Mouse (Mus musculus): ENCODE measurements around the gene Ankrd28.

DNA sequence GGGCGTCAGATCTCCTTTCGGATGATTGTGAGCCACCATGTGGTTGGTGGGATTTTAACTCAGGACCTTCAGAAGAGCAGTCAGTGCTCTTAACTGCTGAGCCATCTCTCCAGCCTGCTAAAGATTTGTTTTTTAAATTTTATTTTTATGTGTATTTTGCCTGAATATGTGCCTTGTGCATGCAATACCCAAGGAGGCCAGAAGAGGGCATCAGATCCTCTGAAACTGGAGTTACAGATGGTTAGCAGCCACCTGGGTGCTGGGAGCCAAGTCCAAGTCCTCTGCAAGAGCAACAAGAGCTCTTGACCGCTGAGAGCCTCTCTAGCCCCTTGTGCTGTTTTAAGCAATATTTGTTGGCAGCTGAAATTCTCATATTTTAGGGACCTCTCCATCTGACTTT lies 180.1 kb downstream of the Ankrd28 start:
- TF ChIP-seq CTCF (IDR thresholded peaks at IDR 0.05; ENCODE audit: extremely low read depth, insufficient read depth, low read length) = no peak
- no peak for TF ChIP-seq POLR2A (IDR thresholded peaks at IDR 0.05; ENCODE audit: extremely low read depth, insufficient read depth, low read length)
